Comparison of ENCODE assay signal across 11 mouse cellular contexts in the genomic region with DNA sequence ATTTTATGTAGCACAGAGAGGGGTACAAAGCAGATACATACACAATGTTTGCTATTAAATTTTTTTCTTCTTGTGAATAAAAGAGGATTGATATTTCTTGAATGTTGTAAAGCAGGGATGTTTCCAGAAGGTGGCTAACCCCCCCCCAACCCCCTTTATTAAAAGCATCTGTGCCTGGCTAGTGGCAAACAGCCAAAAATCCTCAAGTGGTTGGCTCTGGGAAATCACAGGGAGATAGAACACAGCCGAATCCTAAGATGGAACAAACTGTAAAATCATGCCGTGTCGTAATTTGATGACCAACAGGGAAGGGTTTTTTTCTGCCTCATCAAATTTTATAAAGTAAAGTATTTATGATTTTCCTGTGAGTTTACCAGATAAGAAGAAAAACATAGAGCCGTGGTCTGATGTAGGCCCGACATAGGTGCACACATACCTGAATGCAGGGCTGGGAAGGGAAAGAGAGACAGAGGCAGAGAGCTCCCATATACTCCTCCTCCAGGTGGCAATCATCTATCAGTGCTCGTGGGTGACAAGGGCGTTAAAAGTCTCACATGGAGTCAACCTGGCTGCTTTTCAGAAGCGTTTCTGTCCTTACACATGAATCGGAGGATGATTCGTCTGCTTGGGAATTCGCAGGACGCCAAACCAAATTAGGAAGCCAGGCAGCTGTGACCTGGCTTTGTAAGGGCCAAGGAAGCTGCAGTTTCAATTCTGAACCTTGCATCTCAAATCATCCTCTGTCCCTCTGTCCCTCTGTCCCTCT.
A peak's percentile ranks its signal among the peaks of the same experiment; 100 is the strongest.
DNase-seq lines count a peak whose midpoint lies in the region; ATAC-seq and TF ChIP-seq lines count a peak whose summit lies in the region.
"Had no signal": no experiment of that assay in that cellular context is flagged by ENCODE, and none has a peak within 500 bp of the region (broad histone marks: within the 10 kb centered on the region; RNA-seq: fewer than 3 reads in every experiment).

No protein-coding gene starts in this region.

- no peaks in the 10 kb centered on the region for H3K79me2 ChIP-seq in CH12.LX (replicated peaks; ENCODE audit: control insufficient read depth, extremely low read depth, insufficient read depth, poor library complexity, severe bottlenecking)

- WGBS in forebrain, embryonic 14.5 days = 84% methylated on average over 12 of the region's 12 CpGs
- WGBS in forebrain, embryonic 13.5 days = 78% methylated on average over 12 of the region's 12 CpGs
- WGBS in intestine, embryonic 15.5 days = 43% methylated on average over 12 of the region's 12 CpGs

- H3K4me2 ChIP-seq in forebrain, embryonic 14.5 days (ENCODE audit: low read length) = no peak overlapping the region
- no peak overlapping the region for H3K4me2 ChIP-seq in forebrain, embryonic 13.5 days
- H3K4me2 ChIP-seq in CH12.LX (ENCODE audit: insufficient read depth, low read depth, poor library complexity, severe bottlenecking) = peak overlapping the region; percentile 8
- H3K4me2 ChIP-seq in intestine, embryonic 15.5 days (replicated peaks) = peak overlapping the region; percentile 22; the same call in 1 of the 2 replicates
- H3K4me2 ChIP-seq: forebrain, embryonic 12.5 days had no signal

- dilution Hi-C loops in CH12.LX (cut with MboI; ENCODE audit: extremely low pct_ligation_motif_present, extremely low pct_unique_long_range_greater_than_20kb, low sequenced_read_pairs) = no loop called here

- in situ Hi-C loops in CH12.LX (cut with MboI; ENCODE audit: low pct_ligation_motif_present, low pct_unique_long_range_greater_than_20kb, low sequenced_read_pairs) = no loop called here

- H3K9me3 ChIP-seq in forebrain, embryonic 14.5 days (replicated peaks; ENCODE audit: control insufficient read depth, low read length) = no peaks in the 10 kb centered on the region
- no peaks in the 10 kb centered on the region for H3K9me3 ChIP-seq in forebrain, embryonic 13.5 days (replicated peaks)
- no peaks in the 10 kb centered on the region for H3K9me3 ChIP-seq in CH12.LX (replicated peaks; ENCODE audit: low read length)
- no peaks in the 10 kb centered on the region for H3K9me3 ChIP-seq in intestine, embryonic 15.5 days
- H3K9me3 ChIP-seq: forebrain, embryonic 12.5 days had no signal

- no peak overlapping the region for H3K9ac ChIP-seq in forebrain, embryonic 14.5 days (ENCODE audit: low read length)
- H3K9ac ChIP-seq in forebrain, embryonic 13.5 days = no peak overlapping the region
- no peak overlapping the region for H3K9ac ChIP-seq in CH12.LX (ENCODE audit: insufficient read depth, low read depth)
- H3K9ac ChIP-seq in intestine, embryonic 15.5 days = no peak overlapping the region; the same call in 1 of the 2 replicates
- H3K9ac ChIP-seq: forebrain, embryonic 12.5 days had no signal

- peak; percentile 47 for DNase-seq in forebrain, embryonic 14.5 days (ENCODE audit: low spot score)
- no peak for DNase-seq in CH12.LX (ENCODE audit: extremely low read depth)
- DNase-seq in gastrocnemius, postnatal 25 days = peak; percentile 47
- DNase-seq in spleen, postnatal 14 days (ENCODE audit: low spot score in 2 of 2) = no peak
- DNase-seq in adrenal gland, adult 18-20 months (ENCODE audit: low spot score in 2 of 2) = no peak
- DNase-seq in kidney, adult 9 months = no peak
- DNase-seq: cerebellum, adult 2 months; right cerebral cortex, postnatal 25 days had no signal

- H3K27me3 ChIP-seq in forebrain, embryonic 14.5 days (replicated peaks; ENCODE audit: control insufficient read depth, insufficient read depth, low read length) = no peaks in the 10 kb centered on the region
- H3K27me3 ChIP-seq in forebrain, embryonic 13.5 days = no peaks in the 10 kb centered on the region
- no peaks in the 10 kb centered on the region for H3K27me3 ChIP-seq in CH12.LX (replicated peaks)
- H3K27me3 ChIP-seq in intestine, embryonic 15.5 days (replicated peaks) = no peaks in the 10 kb centered on the region
- H3K27me3 ChIP-seq: forebrain, embryonic 12.5 days had no signal

- no peak; the same call in 1 of the 2 replicates for TF ChIP-seq RAD21 in CH12.LX (IDR thresholded peaks at IDR 0.05; ENCODE audit: low read depth, low read length)

- H3K36me3 ChIP-seq in forebrain, embryonic 14.5 days (ENCODE audit: control insufficient read depth, insufficient read depth, low read length) = no peaks in the 10 kb centered on the region
- no peaks in the 10 kb centered on the region for H3K36me3 ChIP-seq in forebrain, embryonic 13.5 days (ENCODE audit: poor library complexity, severe bottlenecking)
- no peaks in the 10 kb centered on the region for H3K36me3 ChIP-seq in CH12.LX (replicated peaks in 1 of 2; ENCODE audit: control insufficient read depth in 1 of 2, insufficient read depth in 1 of 2, low read length in 1 of 2)
- H3K36me3 ChIP-seq in intestine, embryonic 15.5 days = no peaks in the 10 kb centered on the region
- H3K36me3 ChIP-seq: forebrain, embryonic 12.5 days had no signal

- H3K4me1 ChIP-seq in forebrain, embryonic 14.5 days (ENCODE audit: control insufficient read depth, insufficient read depth, low read length) = no peaks in the 10 kb centered on the region
- no peaks in the 10 kb centered on the region for H3K4me1 ChIP-seq in forebrain, embryonic 13.5 days
- H3K4me1 ChIP-seq in CH12.LX (ENCODE audit: control insufficient read depth in 1 of 2, insufficient read depth in 2 of 2) = no peaks in the 10 kb centered on the region
- H3K4me1 ChIP-seq in intestine, embryonic 15.5 days (replicated peaks) = peaks cover 6% of the 10 kb centered on the region
- H3K4me1 ChIP-seq: forebrain, embryonic 12.5 days had no signal

- TF ChIP-seq CTCF in CH12.LX (conservative IDR thresholded peaks at IDR 0.05 in 1 of 2, IDR thresholded peaks at IDR 0.05 in 1 of 2; ENCODE audit: low read depth in 2 of 2, low read length in 2 of 2) = no peak

- no peak for ATAC-seq in forebrain, embryonic 14.5 days
- ATAC-seq in forebrain, embryonic 13.5 days = no peak
- no peak for ATAC-seq in intestine, embryonic 15.5 days

- H3K27ac ChIP-seq in forebrain, embryonic 14.5 days (ENCODE audit: low read depth, low read length) = no peak overlapping the region
- no peak overlapping the region for H3K27ac ChIP-seq in forebrain, embryonic 13.5 days
- H3K27ac ChIP-seq in CH12.LX (ENCODE audit: insufficient read depth, low read depth) = no peak overlapping the region
- H3K27ac ChIP-seq in intestine, embryonic 15.5 days = no peak overlapping the region
- H3K27ac ChIP-seq: forebrain, embryonic 12.5 days had no signal

- no peak for TF ChIP-seq POLR2A in CH12.LX (IDR thresholded peaks at IDR 0.05; ENCODE audit: low read depth, low read length)

- TF ChIP-seq EP300 in CH12.LX (IDR thresholded peaks at IDR 0.05; ENCODE audit: low read length) = no peak

- no peak overlapping the region for H3K4me3 ChIP-seq in forebrain, embryonic 14.5 days (ENCODE audit: low read depth, low read length)
- no peak overlapping the region for H3K4me3 ChIP-seq in forebrain, embryonic 13.5 days
- H3K4me3 ChIP-seq in CH12.LX (replicated peaks in 1 of 3; ENCODE audit: low read depth in 2 of 3, low read length in 2 of 3, poor library complexity in 1 of 3) = no peak overlapping the region
- no peak overlapping the region for H3K4me3 ChIP-seq in intestine, embryonic 15.5 days (replicated peaks)
- H3K4me3 ChIP-seq: forebrain, embryonic 12.5 days had no signal

TF ChIP-seq in CH12.LX, 34 proteins besides CTCF, POLR2A, EP300 and RAD21:
- TF ChIP-seq MEF2A (IDR thresholded peaks at IDR 0.05; ENCODE audit: borderline replicate concordance, low read depth, low read length) (no peak), NELFE (IDR thresholded peaks at IDR 0.05; ENCODE audit: low read depth, low read length) (no peak), UBTF (IDR thresholded peaks at IDR 0.05; ENCODE audit: low read depth, low read length) (no peak), USF2 (conservative IDR thresholded peaks at IDR 0.05; ENCODE audit: low read depth, low read length) (no peak), USF1 (IDR thresholded peaks at IDR 0.05; ENCODE audit: low read depth, low read length) (no peak), IRF4 (IDR thresholded peaks at IDR 0.05; ENCODE audit: low read depth, low read length) (no peak), ZKSCAN1 (IDR thresholded peaks at IDR 0.05; ENCODE audit: borderline replicate concordance, low read depth, low read length) (no peak), MAX (IDR thresholded peaks at IDR 0.05; ENCODE audit: low read length) (no peak), RCOR1 (conservative IDR thresholded peaks at IDR 0.05; ENCODE audit: low read depth, low read length) (no peak), MAFK (IDR thresholded peaks at IDR 0.05; ENCODE audit: insufficient replicate concordance, low read length) (no peak), GABPA (IDR thresholded peaks at IDR 0.05; ENCODE audit: insufficient replicate concordance, low read depth, low read length) (no peak)

Comparison
In these comparisons a context has a peak if more than half of its experiments do, and no peak if none do; other contexts are left out.
1. DNase-seq: peak in forebrain, embryonic 14.5 days (single experiment) and gastrocnemius, postnatal 25 days (single experiment); none in CH12.LX (single experiment), spleen, postnatal 14 days (0 of 2), adrenal gland, adult 18-20 months (0 of 2) and kidney, adult 9 months (single experiment).
2. H3K4me2 ChIP-seq: peak in CH12.LX (single experiment) and intestine, embryonic 15.5 days (single experiment); none in forebrain, embryonic 14.5 days (single experiment) and forebrain, embryonic 13.5 days (single experiment).